Mouse (Mus musculus) 3T3-L1 (cell line): ENCODE results near the gene Cenpw.

Source experiments
- DNase-seq: peaks from one replicate; pipeline ENCODE4 v3.0.0-alpha.2; 2015; ENCODE audit warnings: low read depth, low spot score

The Cenpw gene

DNA sequence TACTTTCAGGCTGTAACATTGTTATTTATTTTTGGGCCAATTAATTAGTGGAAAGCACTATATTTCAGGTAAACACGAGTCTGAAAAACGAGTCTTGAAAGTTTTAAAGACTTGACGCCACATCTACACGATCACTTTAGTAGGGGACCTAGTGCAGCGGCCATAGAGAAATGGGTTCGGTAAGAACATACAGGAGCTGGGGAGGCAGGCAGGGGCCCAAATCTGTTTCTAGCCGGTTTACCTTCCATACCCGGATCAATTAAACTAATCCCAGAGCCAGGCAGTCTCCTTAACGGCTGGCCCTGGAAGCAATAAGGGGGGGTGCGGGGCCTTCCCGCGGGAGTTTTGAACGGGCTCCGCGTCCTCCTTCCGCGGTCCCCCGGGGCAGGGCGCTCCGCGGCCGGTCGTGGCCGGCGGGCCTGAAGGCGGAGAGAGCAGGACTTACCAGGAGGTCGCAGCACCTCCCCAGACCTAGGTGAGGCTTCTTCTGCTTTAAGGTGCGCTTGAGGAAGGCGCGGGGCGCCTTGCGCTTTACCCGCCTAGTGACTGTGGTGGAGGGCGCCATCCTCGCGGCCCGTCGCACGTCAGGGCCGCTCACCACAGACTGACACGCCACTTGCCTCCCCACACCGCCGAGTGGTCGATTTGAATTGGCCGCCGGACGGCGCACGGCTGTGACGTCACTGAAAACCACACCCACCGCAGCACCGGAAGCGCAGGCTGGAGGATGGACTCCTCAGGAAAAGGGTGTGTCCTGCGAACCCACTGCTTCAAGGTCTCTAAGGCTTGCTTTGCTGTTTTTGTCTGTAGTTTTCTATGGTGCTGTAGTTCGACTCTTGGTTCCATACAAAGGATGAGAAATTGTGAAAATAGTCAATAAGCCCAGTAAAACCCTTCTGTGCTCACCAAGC, at the start of gene Cenpw:
Gene Cenpw, minus strand, starts transcription at position 645 of the 911 bp plus-strand sequence.
- DNase-seq, result peak; percentile 92

DNA sequence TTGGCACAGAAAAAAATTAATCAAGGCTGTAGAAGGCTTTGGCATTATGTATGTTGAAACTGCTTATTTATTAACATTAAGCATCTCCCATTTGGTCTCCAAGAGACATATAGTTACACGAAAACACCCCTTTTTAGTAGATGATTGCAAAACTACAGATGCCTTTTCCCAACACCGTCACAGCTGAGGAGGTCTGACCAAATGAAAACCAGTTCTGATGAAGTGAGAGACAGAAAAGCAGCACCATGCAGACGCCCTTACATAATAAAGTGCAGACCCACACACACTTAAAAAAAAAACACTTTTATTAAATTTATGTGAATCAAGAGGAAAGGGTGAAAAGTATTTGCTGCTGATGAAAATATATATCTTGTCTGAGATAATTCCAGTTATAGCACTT, 49.3 kb upstream of the Cenpw start:
- no peak for DNase-seq

DNA sequence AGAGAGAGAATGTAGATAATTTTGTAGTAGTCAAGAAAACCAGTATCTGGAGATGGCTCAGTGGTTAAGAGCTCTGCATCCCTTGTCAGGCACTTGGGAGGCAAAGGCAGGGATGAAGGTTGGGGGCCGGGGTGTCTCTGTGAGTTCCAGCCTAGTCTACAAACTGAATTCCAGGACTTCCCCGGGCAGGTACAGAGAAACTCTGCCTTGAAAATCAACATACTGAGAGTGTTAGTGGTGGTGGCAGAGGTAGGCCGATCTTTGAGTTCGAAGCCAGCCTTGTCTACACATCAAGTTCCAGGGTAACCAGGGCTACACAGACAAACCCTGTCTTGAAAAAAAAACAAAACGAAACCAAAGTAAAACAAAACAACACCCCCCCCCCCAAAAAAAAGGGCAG, 859 bp downstream of the Cenpw start:
- peak; percentile 14 for DNase-seq

DNA sequence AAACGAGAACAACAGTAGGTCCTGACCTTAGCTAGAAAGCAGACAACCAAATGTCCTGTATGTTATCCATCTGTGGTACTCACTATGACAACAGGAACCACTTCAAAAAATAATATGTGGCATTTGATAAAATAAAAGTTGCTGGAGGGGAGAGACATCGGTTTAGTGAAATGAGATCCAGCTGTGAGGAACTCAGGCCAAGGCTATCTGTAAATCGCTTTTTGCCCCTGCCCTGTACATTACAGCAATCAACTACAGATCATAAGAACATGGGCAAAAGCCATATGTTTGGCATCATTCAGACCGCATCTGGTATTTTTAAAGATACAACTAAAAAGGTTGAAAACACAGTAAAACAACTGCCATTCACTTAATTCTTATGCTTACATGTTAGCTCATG, 32.7 kb downstream of the Cenpw start:
- DNase-seq, result peak; percentile 38
